Mouse (Mus musculus) liver, embryonic 14.5 days (tissue): ENCODE data around the gene Olfr56.
"Not testable (repeated sequence)": the region's sequence is repeated elsewhere in the genome, so short reads cannot be mapped to it uniquely, and the experiment has no call there.

Experiments
- CTCF ChIP-seq: IDR thresholded peaks from 2 replicates; pipeline ENCODE4 v1.5.1; 2016; ENCODE audit warnings: antibody characterized with exemption, low read depth, control low read depth
- EP300 ChIP-seq: IDR thresholded peaks from 2 replicates; pipeline ENCODE4 v1.6.1; 2016; ENCODE audit warnings: antibody characterized with exemption, low read depth

- TF ChIP-seq CTCF, EP300: not testable (repeated sequence)
These were observed 9.5 kb downstream of the Olfr56 start for GRCm38 (mm10) chr11:48988219-48988618.
